Mouse (Mus musculus) heart, embryonic 14.5 days (tissue): Measurements from ENCODE around the gene Foxj2. TPM values are rescaled to one million over a fixed set of nuclear protein-coding genes. Genes with fewer than 3 reads are reported as not detected.
A peak's percentile ranks its signal among the peaks of the same experiment; 100 is the strongest.

Source experiments
- ATAC-seq: fragments of 200-750 bp; cut with Nextera tagmentation; 2 replicates; pipeline ENCODE4 v1.8.0; 2017; ENCODE audit warnings: low read depth, moderate TSS enrichment; ENCODE audit not compliant: insufficient number of reproducible peaks, insufficient read depth, low FRiP score
- H3K27ac ChIP-seq, 2 experiments: fragments of 200-500 bp in 1 of 2; fragments of 300-500 bp in 1 of 2; sonication (generic) in 1 of 2; replicated peaks in 1 of 2; 2 replicates each; pipeline ENCODE4 v1.5.1; 2012 to 2014; ENCODE audit warnings: low read depth in 2 of 2, low read length in 2 of 2, control low read depth in 1 of 2, mild to moderate bottlenecking in 1 of 2, mixed read lengths in 1 of 2; ENCODE audit not compliant: control insufficient read depth in 1 of 2, insufficient read depth in 1 of 2
- H3K27me3 ChIP-seq: fragments of 300-500 bp; sonication (generic); 2 replicates; pipeline ENCODE4 v1.6.1; 2014; ENCODE audit warnings: mild to moderate bottlenecking, low read length, control low read depth; ENCODE audit not compliant: control insufficient read depth, insufficient read depth
- H3K36me3 ChIP-seq: fragments of 300-500 bp; sonication (generic); 2 replicates; pipeline ENCODE4 v1.6.1; 2014; ENCODE audit warnings: mild to moderate bottlenecking, control low read depth, low read length, mixed read lengths; ENCODE audit not compliant: control insufficient read depth, insufficient read depth
- H3K4me1 ChIP-seq, 2 experiments: fragments of 200-500 bp in 1 of 2; fragments of 300-500 bp in 1 of 2; sonication (generic) in 1 of 2; 2 replicates each; pipeline ENCODE4 v1.6.1; 2012 to 2014; ENCODE audit warnings: low read length in 2 of 2, control low read depth in 1 of 2, mixed read lengths in 1 of 2; ENCODE audit not compliant: control insufficient read depth in 2 of 2, insufficient read depth in 2 of 2
- H3K4me2 ChIP-seq: fragments of 300-500 bp; sonication (generic); 2 replicates; pipeline ENCODE4 v1.6.1; 2014; ENCODE audit warnings: mild to moderate bottlenecking, low read length
- H3K4me3 ChIP-seq, 2 experiments: fragments of 200-500 bp in 1 of 2; fragments of 300-500 bp in 1 of 2; sonication (generic) in 1 of 2; 2 replicates each; pipeline ENCODE4 v1.5.1; 2012 to 2014; ENCODE audit warnings: low read length in 2 of 2, mild to moderate bottlenecking in 2 of 2, control low read depth in 1 of 2, low read depth in 1 of 2, moderate library complexity in 1 of 2; ENCODE audit not compliant: control insufficient read depth in 1 of 2, insufficient read depth in 1 of 2
- H3K9ac ChIP-seq: fragments of 300-500 bp; sonication (generic); 2 replicates; pipeline ENCODE4 v1.6.1; 2014; ENCODE audit warnings: mild to moderate bottlenecking, low read length
- H3K9me3 ChIP-seq: fragments of 300-500 bp; sonication (generic); 2 replicates; pipeline ENCODE4 v1.6.1; 2016; ENCODE audit warnings: low read length, control low read depth; ENCODE audit not compliant: control insufficient read depth
- WGBS: fragments of 180-500 bp; shearing (Covaris S2); extraction: QIAGEN DNeasy Blood & Tissue Kit; methylation state at CpG from one replicate; pipeline ENCODE4 v1.1.7; 2014; 5-methylcytosine and 5-hydroxymethylcytosine counted together
- polyA plus RNA-seq: library from polyadenylated mRNA; unstranded; fragments of >200 nt; fragmentation: Nextera tagmentation; extraction: Ambion mirVana; gene quantifications from 2 replicates; pipeline ENCODE4 v1.2.1, GENCODE M21; 2014

Foxj2 gene
- polyA plus RNA-seq, 1 experiment from 2014 or later: 7.9 TPM

- ATAC-seq: no peak
- Histone ChIP-seq H3K4me1 (peaks cover 7 to 8% of the 10 kb centered on the region in 2 experiments), H3K4me3 (no peak overlapping the region), H3K27ac (no peak overlapping the region), H3K27me3 (no peaks in the 10 kb centered on the region), H3K9ac (no peak overlapping the region), H3K36me3 (no peaks in the 10 kb centered on the region), H3K9me3 (no peaks in the 10 kb centered on the region), H3K4me2 (no peak overlapping the region)
- whole genome bisulfite sequencing: 23% methylated on average over 5 of the region's 5 CpGs
These were observed 15.3 kb upstream of the Foxj2 start for GRCm38 (mm10) chr6:122804418-122804817.

DNA sequence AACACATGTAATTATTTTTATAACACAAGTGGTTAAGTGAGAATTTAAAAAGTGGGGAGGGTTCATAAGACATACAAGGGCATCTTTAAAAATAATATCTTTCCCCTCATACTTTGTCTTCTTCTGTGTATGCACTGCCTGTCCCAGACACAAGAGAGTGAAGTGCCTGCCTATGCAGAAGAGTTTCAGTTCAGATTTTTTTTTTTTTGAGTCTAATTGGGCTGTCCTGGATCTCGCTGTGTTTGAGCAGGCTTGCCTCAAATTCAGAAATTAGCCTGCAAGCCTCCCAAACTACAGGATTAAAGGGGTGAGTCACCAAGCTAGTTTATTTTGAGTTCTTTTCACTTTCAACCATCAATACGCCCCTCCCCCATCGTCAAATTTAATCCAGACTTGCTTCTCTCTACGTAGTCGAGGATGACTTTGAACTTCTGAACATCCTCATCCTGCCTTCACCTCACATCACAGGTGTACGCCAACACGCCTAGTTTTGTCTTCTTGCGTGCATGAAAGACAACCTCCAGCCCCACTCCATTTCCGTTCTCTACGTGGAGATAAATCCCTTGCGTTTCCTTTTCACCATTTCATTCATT lies 9.6 kb upstream of the Foxj2 start:
- peak overlapping the region; percentile 72 for H3K9ac ChIP-seq
- no peaks in the 10 kb centered on the region for H3K27me3 ChIP-seq
- under 1% methylated on average over 11 of the region's 11 CpGs for WGBS
- H3K27ac ChIP-seq: peak overlapping the region; percentile 97 to 99
- H3K4me2 ChIP-seq: peak overlapping the region; percentile 66
- no peak for ATAC-seq
- no peaks in the 10 kb centered on the region for H3K36me3 ChIP-seq
- H3K4me3 ChIP-seq: peak overlapping the region; percentile 60 to 98
- peaks cover 3 to 6% of the 10 kb centered on the region in 2 experiments; a peak in 3 of 4 replicates for H3K4me1 ChIP-seq
- no peaks in the 10 kb centered on the region for H3K9me3 ChIP-seq

DNA sequence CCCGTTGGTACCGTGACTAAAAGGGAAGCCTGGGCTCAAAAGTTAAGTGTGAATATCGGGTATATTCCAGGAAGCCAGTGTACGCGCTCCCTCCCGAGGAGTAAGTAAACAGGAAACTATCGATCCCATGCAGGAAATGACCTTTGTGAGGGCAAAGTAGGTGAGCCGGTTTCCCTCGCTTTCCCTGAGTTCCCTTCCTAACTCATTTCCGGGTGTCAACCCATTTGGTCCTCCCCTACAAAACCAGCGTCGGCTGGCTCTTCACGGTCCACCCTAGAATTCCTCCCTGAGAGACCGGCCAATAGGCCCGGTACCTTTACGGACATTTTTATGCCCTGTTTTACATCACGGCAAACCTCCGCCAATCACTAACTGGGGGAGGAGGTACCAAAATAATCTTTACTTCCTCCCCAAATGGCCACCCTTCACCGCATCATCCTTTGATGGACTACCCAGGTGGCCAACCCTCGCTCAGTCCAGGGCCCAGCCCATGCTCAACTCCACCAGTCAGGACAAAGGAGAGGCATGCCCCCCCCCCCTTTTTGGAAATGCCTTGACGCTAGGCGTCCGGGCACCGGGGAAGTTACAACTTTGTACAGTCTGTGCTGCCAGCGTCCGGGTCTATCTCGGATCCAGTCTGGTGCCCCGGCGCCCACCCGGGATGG lies 9.0 kb upstream of the Foxj2 start:
- peak overlapping the region; percentile 82 for H3K9ac ChIP-seq
- peak; percentile 99 for ATAC-seq
- under 1% methylated on average over 30 of the region's 30 CpGs for WGBS

GRCm38 (mm10) chr6:122811280-122811652 lies 8.4 kb upstream of the Foxj2 start:
- Histone ChIP-seq H3K4me1 (peaks cover 3 to 6% of the 10 kb centered on the region in 2 experiments; a peak in 3 of 4 replicates), H3K4me2 (peak overlapping the region; percentile 66), H3K9ac (peak overlapping the region; percentile 82), H3K27ac (peak overlapping the region; percentile 99 to 100), H3K4me3 (peak overlapping the region; percentile 60 to 98), H3K9me3 (no peaks in the 10 kb centered on the region), H3K27me3 (no peaks in the 10 kb centered on the region), H3K36me3 (no peaks in the 10 kb centered on the region)
- WGBS: 1% methylated on average over 38 of the region's 38 CpGs
- ATAC-seq: peak; percentile 95

More for the DNA sequence above, 9.0 kb upstream of the Foxj2 start:
- Histone ChIP-seq H3K27ac (peak overlapping the region; percentile 99 to 100), H3K4me1 (peaks cover 3 to 6% of the 10 kb centered on the region in 2 experiments; a peak in 3 of 4 replicates), H3K9me3 (no peaks in the 10 kb centered on the region), H3K4me3 (peak overlapping the region; percentile 60 to 98), H3K27me3 (no peaks in the 10 kb centered on the region), H3K4me2 (peak overlapping the region; percentile 66), H3K36me3 (no peaks in the 10 kb centered on the region)

DNA sequence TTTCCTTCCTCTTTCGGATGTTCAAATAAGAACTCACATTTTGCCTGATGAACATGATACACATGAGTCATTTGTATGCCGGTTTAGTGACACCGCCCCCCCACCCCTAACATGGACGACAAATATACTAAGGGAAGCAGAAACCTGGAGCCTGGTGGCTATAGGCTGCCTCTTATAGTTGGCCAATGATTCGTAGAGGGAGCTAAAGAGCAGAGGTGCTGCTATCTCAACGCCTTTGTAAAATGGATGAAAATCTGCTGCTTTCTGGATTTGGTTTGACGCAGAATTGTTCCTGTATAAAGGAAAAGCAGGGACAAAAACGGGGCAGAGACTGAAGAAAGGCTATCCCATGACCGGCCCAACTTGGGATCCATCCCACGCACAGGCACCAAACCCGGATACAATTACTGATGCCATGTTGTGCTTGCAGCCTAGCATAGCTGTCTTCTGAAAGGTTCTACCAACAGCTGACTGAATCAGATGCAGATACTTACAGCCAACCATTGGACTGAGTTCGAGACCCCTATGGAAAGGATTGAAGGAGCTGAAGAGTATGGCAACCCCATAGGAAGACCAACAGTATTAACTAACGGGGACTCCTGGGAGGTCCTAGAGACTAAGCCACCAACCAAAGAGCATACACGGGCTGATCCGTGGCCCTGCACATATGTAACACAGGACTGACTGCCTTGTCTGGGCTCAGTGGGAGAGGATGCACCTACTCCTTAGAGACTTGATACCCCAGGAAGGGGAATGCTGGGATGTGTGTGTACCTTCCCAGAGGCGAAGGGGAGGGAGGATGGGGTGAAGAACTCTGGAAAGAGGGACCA lies 7.7 kb upstream of the Foxj2 start:
- no peaks in the 10 kb centered on the region for H3K27me3 ChIP-seq
- no peak for ATAC-seq
- peak overlapping the region; percentile 66 for H3K4me2 ChIP-seq
- H3K36me3 ChIP-seq: no peaks in the 10 kb centered on the region
- peak overlapping the region; percentile 82 for H3K9ac ChIP-seq
- H3K4me3 ChIP-seq: peak overlapping the region; percentile 60 to 98; a peak in 3 of 4 replicates
- 25% methylated on average over 16 of the region's 16 CpGs for WGBS
- H3K27ac ChIP-seq: peak overlapping the region; percentile 99 to 100
- H3K9me3 ChIP-seq: no peaks in the 10 kb centered on the region
- H3K4me1 ChIP-seq: peaks cover 3 to 6% of the 10 kb centered on the region in 2 experiments; a peak in 3 of 4 replicates

DNA sequence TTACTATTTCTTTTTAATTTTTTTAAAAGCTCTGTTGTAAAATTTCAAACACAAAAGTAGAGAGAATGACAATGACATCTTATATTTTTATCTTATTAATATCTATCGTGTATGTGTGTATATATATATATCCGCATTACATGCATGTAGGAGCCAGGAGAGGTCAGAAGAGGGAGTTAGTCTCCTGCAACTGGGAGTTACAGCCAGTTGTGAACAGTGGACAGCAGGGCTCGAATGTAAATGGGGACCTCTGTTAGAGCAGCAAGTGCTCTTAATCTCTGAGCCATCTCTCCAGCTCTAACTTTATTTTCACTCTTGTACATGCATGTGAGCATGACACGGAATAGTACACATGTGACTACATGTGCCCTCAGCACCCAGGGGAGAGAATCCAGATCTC lies 7.0 kb upstream of the Foxj2 start:
- 85% methylated on average over 4 of the region's 4 CpGs for WGBS
- ATAC-seq: no peak
- Histone ChIP-seq H3K4me1 (peaks cover 3 to 6% of the 10 kb centered on the region in 2 experiments; a peak in 3 of 4 replicates), H3K27ac (no peak overlapping the region), H3K36me3 (no peaks in the 10 kb centered on the region), H3K4me2 (no peak overlapping the region), H3K9ac (no peak overlapping the region), H3K4me3 (no peak overlapping the region), H3K27me3 (no peaks in the 10 kb centered on the region), H3K9me3 (no peaks in the 10 kb centered on the region)

- H3K36me3 ChIP-seq: no peaks in the 10 kb centered on the region
- H3K9me3 ChIP-seq: no peaks in the 10 kb centered on the region
- no peak for ATAC-seq
- H3K4me3 ChIP-seq: no peak overlapping the region
- WGBS: 88% methylated on average over 4 of the region's 4 CpGs
- no peak overlapping the region for H3K4me2 ChIP-seq
- no peak overlapping the region for H3K27ac ChIP-seq
- H3K9ac ChIP-seq: no peak overlapping the region
- no peaks in the 10 kb centered on the region for H3K27me3 ChIP-seq
- peaks cover 3 to 6% of the 10 kb centered on the region in 2 experiments; a peak in 3 of 4 replicates for H3K4me1 ChIP-seq
These were observed 6.1 kb upstream of the Foxj2 start for GRCm38 (mm10) chr6:122813640-122814039.
